Mouse (Mus musculus) common myeloid progenitor, adult 5-6 weeks (primary cell): Measurements from ENCODE around the gene Chchd4. TPM values are rescaled to one million over a fixed set of nuclear protein-coding genes. Genes with fewer than 3 reads are reported as not detected.

ENCODE experiments used
- ATAC-seq: replicated peaks from 2 replicates; pipeline ENCODE4 v1.8.0; 2016; ENCODE audit warnings: low read depth, mild to moderate bottlenecking, moderate TSS enrichment, inconsistent platforms; ENCODE audit not compliant: poor library complexity, severe bottlenecking
- total RNA-seq: library from RNA; stranded (forward); fragments of 200-1000, 187-1606 nt; gene quantifications from 2 replicates; pipeline ENCODE4 v1.2.3, GENCODE M21; 2017

Chchd4 gene
- 15.3 and 20.3 TPM in 2 replicates for total RNA-seq

GRCm38 (mm10) chr6:91472868-91473804 lies at the start of gene Chchd4, which contains the start of gene Tmem43:
Gene Chchd4, minus strand, starts transcription at chr6:91473546.
Gene Tmem43, plus strand, starts transcription at chr6:91473703.
- peak; percentile 83 for ATAC-seq

- ATAC-seq, result no peak
Observed at GRCm38 (mm10) chr6:91522816-91523215, 49.5 kb upstream of the Chchd4 start.

GRCm38 (mm10) chr6:91518454-91519020 lies 45.2 kb upstream of the Chchd4 start:
- ATAC-seq, result 0 out of 2 replicates have a peak, but pooled peaks have one; percentile 12

GRCm38 (mm10) chr6:91515545-91516449 lies 42.5 kb upstream of the Chchd4 start, which contains the start of the genes Xpc and Lsm3:
Gene Xpc, minus strand, starts transcription at chr6:91515888.
Gene Lsm3, plus strand, starts transcription at chr6:91515928.
- ATAC-seq, result peak; percentile 90

- ATAC-seq, result no peak
Observed at GRCm38 (mm10) chr6:91514737-91515362, 41.5 kb upstream of the Chchd4 start.

GRCm38 (mm10) chr6:91514135-91514534 lies 40.8 kb upstream of the Chchd4 start:
- ATAC-seq, result no peak

GRCm38 (mm10) chr6:91510211-91510610 lies 36.9 kb upstream of the Chchd4 start:
- ATAC-seq, result no peak

- ATAC-seq, result peak; percentile 59
Observed at GRCm38 (mm10) chr6:91509326-91509725, 36.0 kb upstream of the Chchd4 start.

GRCm38 (mm10) chr6:91508041-91508440 lies 34.7 kb upstream of the Chchd4 start:
- no peak for ATAC-seq

- peak; percentile 96 for ATAC-seq
Observed at GRCm38 (mm10) chr6:91506036-91506435, 32.7 kb upstream of the Chchd4 start.

GRCm38 (mm10) chr6:91503302-91503701 lies 30.0 kb upstream of the Chchd4 start:
- no peak for ATAC-seq

GRCm38 (mm10) chr6:91494526-91494925 lies 21.2 kb upstream of the Chchd4 start:
- no peak for ATAC-seq

GRCm38 (mm10) chr6:91493053-91493452 lies 19.7 kb upstream of the Chchd4 start:
- ATAC-seq, result peak; percentile 57

- no peak for ATAC-seq
Observed at GRCm38 (mm10) chr6:91491004-91491403, 17.7 kb upstream of the Chchd4 start.

- ATAC-seq, result no peak
Observed at GRCm38 (mm10) chr6:91489872-91490271, 16.5 kb upstream of the Chchd4 start.

GRCm38 (mm10) chr6:91488496-91489212 lies 15.3 kb upstream of the Chchd4 start:
- ATAC-seq, result peak; percentile 80

GRCm38 (mm10) chr6:91486736-91487453 lies 13.5 kb upstream of the Chchd4 start:
- no peak for ATAC-seq

- ATAC-seq, result no peak
Observed at GRCm38 (mm10) chr6:91483371-91483770, 10.0 kb upstream of the Chchd4 start.
